Mouse (Mus musculus) brain, embryonic 14.5 days (tissue): ENCODE results near the gene Vwf.

Experiments used
- CTCF ChIP-seq: fragments of 200-500 bp; IDR thresholded peaks from 2 replicates; pipeline ENCODE4 v1.5.1; 2012; ENCODE audit warnings: inconsistent platforms, mild to moderate bottlenecking, moderate library complexity, borderline replicate concordance; ENCODE audit not compliant: insufficient read depth, insufficient read length; ENCODE audit errors: extremely low read depth
- POLR2A ChIP-seq: fragments of 200-500 bp; IDR thresholded peaks from 2 replicates; pipeline ENCODE4 v1.6.1; 2012; ENCODE audit warnings: mild to moderate bottlenecking, inconsistent platforms, borderline replicate concordance; ENCODE audit not compliant: poor library complexity, insufficient read depth, insufficient read length, severe bottlenecking; ENCODE audit errors: extremely low read depth

GRCm38 (mm10) chr6:125566656-125567055 lies 20.1 kb downstream of the Vwf start:
- no peak for TF ChIP-seq POLR2A
- TF ChIP-seq CTCF, result no peak
